9 mouse cellular contexts compared by ENCODE assay signal in genomic region chr17:46384061-46384801, GRCm38 (mm10). TPM values are rescaled to one million over a fixed set of nuclear protein-coding genes. Genes with fewer than 3 reads are reported as not detected.
DNase-seq lines count a peak whose midpoint lies in the region; ATAC-seq and TF ChIP-seq lines count a peak whose summit lies in the region.
"Had no signal": no experiment of that assay in that cellular context is flagged by ENCODE, and none has a peak within 500 bp of the region (broad histone marks: within the 10 kb centered on the region; RNA-seq: fewer than 3 reads in every experiment).

No protein-coding gene starts in this region.

- H3K9me3 ChIP-seq in heart, embryonic 14.5 days (ENCODE audit: control insufficient read depth, low read length): no peaks in the 10 kb centered on the region

- peaks cover 2 to 14% of the 10 kb centered on the region in 2 experiments; a peak in 3 of 4 replicates for H3K4me1 ChIP-seq in heart, embryonic 14.5 days (ENCODE audit: control insufficient read depth in 2 of 2, insufficient read depth in 2 of 2, low read length in 2 of 2)

- in situ Hi-C loops in Patski (cut with MboI; ENCODE audit: low pct_unique_long_range_greater_than_20kb): no loop called here

- peak overlapping the region; percentile 96 for H3K4me3 ChIP-seq in heart, embryonic 14.5 days (ENCODE audit: control insufficient read depth in 1 of 2, insufficient read depth in 1 of 2, low read depth in 1 of 2, low read length in 2 of 2)

- CTCF ChIA-PET in Patski (lab: Charles Lee): interaction anchor here (0.9 kb wide), 2 partner anchors 9 to 11 kb away, joined by 3 to 4 read pairs; no protein-coding TSS in a partner anchor

- peaks cover 23% of the 10 kb centered on the region for H3K36me3 ChIP-seq in heart, embryonic 14.5 days (ENCODE audit: control insufficient read depth, insufficient read depth, low read length)

- POLR2A ChIA-PET in Patski (lab: Charles Lee): no interaction called here

- no peaks in the 10 kb centered on the region for H3K27me3 ChIP-seq in Patski
- no peaks in the 10 kb centered on the region for H3K27me3 ChIP-seq in heart, embryonic 14.5 days (ENCODE audit: control insufficient read depth, insufficient read depth, low read length)

- WGBS in heart, embryonic 14.5 days: under 1% methylated on average over 68 of the region's 70 CpGs

- peak overlapping the region; percentile 96 for H3K9ac ChIP-seq in heart, embryonic 14.5 days (ENCODE audit: low read length)

- DNase-seq in A20 (ENCODE audit: low read depth, low spot score) (peak; percentile 52), Patski (ENCODE audit: low read depth, low spot score) (no peak)
- DNase-seq in embryo, embryonic 10.5 days (ENCODE audit: low spot score): peak; percentile 53
- peak; percentile 45 for DNase-seq in kidney, postnatal 14 days
- peak; percentile 4 for DNase-seq in lung, postnatal 25 days (ENCODE audit: low spot score)
- DNase-seq in right cerebral cortex, postnatal 4 days: peak; percentile 27

- no peak for TF ChIP-seq CTCF in Patski (IDR thresholded peaks at IDR 0.05)

- ATAC-seq in Patski: peak; percentile 13
- ATAC-seq in heart, embryonic 14.5 days (ENCODE audit: insufficient number of reproducible peaks, insufficient read depth, low FRiP score, low read depth): no peak; the same call in 1 of the 2 replicates
- no peak for ATAC-seq in megakaryocyte-erythroid progenitor cell, adult 5-6 weeks (replicated peaks; ENCODE audit: low FRiP score, low TSS enrichment, poor library complexity, severe bottlenecking)

- H3K27ac ChIP-seq in heart, embryonic 14.5 days (replicated peaks in 1 of 2; ENCODE audit: control insufficient read depth in 1 of 2, insufficient read depth in 1 of 2, low read depth in 2 of 2, low read length in 2 of 2): peak overlapping the region; percentile 79 to 88; a peak in 3 of 4 replicates

- H3K4me2 ChIP-seq in heart, embryonic 14.5 days (ENCODE audit: low read length): peak overlapping the region; percentile 84

RNA-seq across cellular contexts. Expression of gene Zfp318, which starts 0.7 kb away (rescaled TPM):
- polyA plus RNA-seq in Patski (2021): 18.6 TPM
- 11.0 and 13.0 TPM in 2 replicates for polyA plus RNA-seq in heart, embryonic 14.5 days (2014; fragmentation: Nextera tagmentation; extraction: Ambion mirVana)
- 14.3 and 22.2 TPM in 2 replicates for total RNA-seq in megakaryocyte-erythroid progenitor cell, adult 5-6 weeks (2014; fragmentation: Nextera tagmentation)
- total RNA-seq in megakaryocyte-erythroid progenitor cell, adult 5-6 weeks (2017): 17.3 and 41.5 TPM in 2 replicates

RNA-seq across cellular contexts. Expression of gene Crip3, which starts 44.5 kb away (rescaled TPM):
- not detected for polyA plus RNA-seq in Patski (2021)
- 0.61 and 1.3 TPM in 2 replicates for polyA plus RNA-seq in heart, embryonic 14.5 days (2014; fragmentation: Nextera tagmentation; extraction: Ambion mirVana)
- total RNA-seq in megakaryocyte-erythroid progenitor cell, adult 5-6 weeks (2014; fragmentation: Nextera tagmentation): not detected in 2 replicates
- not detected in 2 replicates for total RNA-seq in megakaryocyte-erythroid progenitor cell, adult 5-6 weeks (2017)

RNA-seq across cellular contexts. Expression of gene Slc22a7, which starts 54.0 kb away (rescaled TPM):
- polyA plus RNA-seq in Patski (2021): not detected
- polyA plus RNA-seq in heart, embryonic 14.5 days (2014; fragmentation: Nextera tagmentation; extraction: Ambion mirVana): not detected in 2 replicates
- total RNA-seq in megakaryocyte-erythroid progenitor cell, adult 5-6 weeks (2014; fragmentation: Nextera tagmentation): not detected in 2 replicates
- total RNA-seq in megakaryocyte-erythroid progenitor cell, adult 5-6 weeks (2017): not detected in 2 replicates
- polyA plus RNA-seq: gonadal fat pad, adult 2 months had no signal

RNA-seq across cellular contexts. Expression of gene Abcc10, which starts 56.1 kb away (rescaled TPM):
- 7.6 TPM for polyA plus RNA-seq in Patski (2021)
- 4.1 and 5.6 TPM in 2 replicates for polyA plus RNA-seq in heart, embryonic 14.5 days (2014; fragmentation: Nextera tagmentation; extraction: Ambion mirVana)
- total RNA-seq in megakaryocyte-erythroid progenitor cell, adult 5-6 weeks (2014; fragmentation: Nextera tagmentation): 5.8 and 7.0 TPM in 2 replicates
- 1.6 and 8.7 TPM in 2 replicates for total RNA-seq in megakaryocyte-erythroid progenitor cell, adult 5-6 weeks (2017)
